Mouse (Mus musculus): ENCODE data around the gene Chad. TPM values are rescaled to one million over a fixed set of nuclear protein-coding genes. Genes with fewer than 3 reads are reported as not detected.

Gene Chad
- total RNA-seq (2023) = not detected

DNA sequence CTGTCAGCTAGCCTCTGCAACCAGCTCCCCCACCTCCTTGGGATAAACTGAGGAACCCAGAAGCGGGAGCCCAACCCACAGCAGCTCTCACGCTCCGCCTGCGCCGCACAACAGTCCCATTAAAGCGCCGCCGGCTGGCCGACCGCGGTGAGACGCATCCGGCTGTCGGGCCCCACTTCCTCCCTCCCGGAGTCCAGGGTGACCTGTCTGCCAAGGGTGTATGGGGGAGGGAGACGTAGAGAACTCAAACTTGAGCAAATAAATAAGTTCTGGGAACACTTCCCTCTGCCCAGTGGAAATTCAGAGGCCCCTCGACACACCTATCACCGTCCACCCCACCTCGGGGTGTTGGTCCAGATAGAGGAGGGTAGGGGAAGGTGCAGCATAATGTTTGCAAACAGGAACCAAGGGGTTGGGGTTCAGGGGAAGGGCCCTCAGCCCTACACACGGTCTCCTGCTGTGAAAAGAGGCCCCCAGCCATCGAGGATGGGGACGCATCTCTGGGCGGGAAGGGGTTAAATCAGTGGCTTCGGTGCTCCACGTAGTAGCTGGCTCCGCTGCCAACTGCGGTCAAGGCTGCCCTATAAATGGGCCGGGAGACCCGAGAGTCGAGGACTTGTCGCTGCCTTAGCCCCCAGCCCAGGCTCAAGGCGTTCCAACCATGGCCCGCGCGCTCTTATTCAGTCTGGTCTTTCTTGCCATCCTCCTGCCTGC, at the start of gene Chad:
TSS of gene Chad (plus strand) at position 611 of the 714 bp plus-strand sequence.

DNA sequence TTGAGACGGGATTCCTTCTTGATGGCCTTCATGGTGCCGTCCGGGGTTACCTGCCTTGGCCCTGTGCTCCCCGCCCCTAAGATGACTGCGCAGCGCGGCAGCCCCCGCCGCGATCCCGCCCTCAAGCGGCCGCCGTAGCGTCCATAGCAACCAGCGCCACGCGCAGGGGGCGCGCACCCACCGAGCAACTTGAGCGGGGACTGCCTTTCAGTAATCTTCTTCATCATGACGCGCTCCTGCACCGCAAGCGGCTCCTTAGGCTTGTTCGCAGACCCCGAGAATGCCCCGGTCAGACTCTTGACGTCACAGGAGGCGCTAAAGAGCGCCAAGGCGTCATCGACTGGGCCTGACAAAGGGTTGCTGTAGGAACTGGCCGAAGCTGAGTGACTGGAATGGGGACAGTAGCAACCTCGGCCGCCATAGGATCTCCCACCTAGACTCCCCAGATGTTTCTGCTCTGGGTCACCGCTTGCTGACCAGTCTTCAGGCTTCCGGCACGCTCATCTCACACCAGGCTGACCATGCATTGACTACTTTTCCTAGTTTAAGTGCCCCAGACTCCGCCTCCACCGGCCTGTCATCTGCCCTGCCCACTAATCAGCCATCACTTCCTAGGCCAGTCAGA, 43.5 kb upstream of the Chad start, which contains the start of gene Mycbpap:
TSS of gene Mycbpap (minus strand) at position 524 of the 625 bp plus-strand sequence.

DNA sequence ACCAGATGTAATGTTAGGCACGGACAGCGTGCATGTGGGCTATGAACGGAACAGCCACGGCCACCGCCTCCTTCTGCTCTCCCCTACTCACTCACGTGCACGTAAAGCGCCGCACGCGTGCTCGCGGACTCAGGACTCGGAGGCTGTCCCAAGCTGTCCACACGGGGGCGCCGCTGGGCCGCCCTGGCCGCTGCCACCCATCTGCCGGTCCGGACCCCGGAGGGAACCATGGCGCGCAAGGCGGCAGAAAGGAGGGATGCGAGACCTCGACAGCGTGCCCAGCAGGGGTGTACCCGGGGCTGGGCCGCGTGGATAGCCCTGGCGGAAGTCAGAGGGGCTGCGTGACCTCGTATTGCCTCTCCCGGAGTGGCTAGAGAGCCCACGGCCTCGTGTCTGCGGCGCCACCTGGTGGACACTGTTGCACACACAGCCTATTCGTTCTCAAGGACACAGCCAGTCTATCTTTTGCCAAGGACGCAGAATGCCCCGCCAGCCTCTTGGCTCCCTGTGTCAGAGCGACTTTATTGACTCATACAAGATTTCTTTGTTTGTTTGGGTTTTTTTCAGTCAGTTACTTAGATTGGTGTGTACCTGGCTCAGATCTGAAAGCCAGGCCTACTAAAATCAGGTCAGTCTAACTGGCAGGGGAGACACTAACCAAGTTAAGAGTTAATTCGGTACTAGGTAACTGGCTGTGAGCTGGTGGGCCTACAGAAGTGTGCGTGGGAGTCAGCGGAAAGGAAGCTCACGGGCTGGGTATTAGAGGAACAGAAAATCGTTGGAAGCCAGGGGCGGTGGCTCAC, 15.8 kb upstream of the Chad start, which contains the start of gene Rsad1:
TSS of gene Rsad1 (minus strand) at position 368 of the 803 bp plus-strand sequence.

DNA sequence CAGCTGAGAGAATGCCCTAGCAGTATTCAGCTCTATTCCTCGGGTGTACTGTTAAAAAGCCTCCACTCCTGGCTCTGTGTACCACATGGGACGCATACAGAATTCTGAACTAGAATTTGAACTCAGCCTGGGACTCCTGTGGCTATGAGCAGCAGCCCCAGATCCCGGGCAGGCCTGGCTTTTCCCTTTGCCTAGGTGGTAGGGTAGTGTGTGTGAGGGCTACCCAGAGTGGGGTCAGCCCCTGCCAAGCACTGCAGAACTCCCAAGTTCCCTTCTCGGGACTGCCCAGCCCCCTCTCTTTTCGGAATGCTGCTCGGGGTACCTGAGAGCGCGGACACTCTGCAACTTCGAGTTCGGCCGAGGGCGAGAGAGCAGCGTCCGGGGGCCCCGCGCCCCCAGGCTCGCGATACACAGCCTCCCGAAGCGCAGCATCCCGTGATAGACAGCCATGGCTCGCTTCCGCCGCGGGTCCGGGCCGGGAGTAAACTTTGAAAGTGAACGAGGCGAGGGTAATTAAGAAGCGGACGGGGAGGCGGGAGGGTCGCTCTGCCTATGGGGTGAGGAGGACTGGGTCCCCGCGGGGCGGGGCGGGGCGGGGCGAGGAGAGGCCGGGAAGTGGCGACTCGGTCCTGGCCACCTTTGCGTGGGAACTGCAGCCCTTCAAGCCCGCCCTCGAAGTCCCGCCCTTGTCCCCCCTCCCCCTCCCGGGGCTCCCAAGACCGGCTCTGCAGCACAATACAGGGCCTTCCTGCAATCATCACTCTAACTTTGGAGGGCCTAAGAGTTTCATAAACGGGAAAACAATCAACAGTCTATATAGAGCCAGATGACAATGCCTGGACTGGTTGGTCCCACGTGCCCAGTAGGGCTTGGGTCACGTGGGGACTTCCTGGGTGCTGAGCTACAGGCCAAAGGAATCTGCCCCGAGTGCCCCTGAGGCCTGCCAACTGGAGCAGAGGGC, 36.8 kb downstream of the Chad start, which contains the start of gene Acsf2:
TSS of gene Acsf2 (minus strand) at position 551 of the 961 bp plus-strand sequence.

Other genes with a start within 250 kb of the Chad start
- 108 TPM for gene Luc7l3, start 243.1 kb upstream of the Chad start, total RNA-seq (2023)
- 49.0 TPM for gene Ankrd40, start 237.0 kb upstream of the Chad start, total RNA-seq (2023)
- 4.5 TPM for gene Abcc3, start 172.1 kb upstream of the Chad start, total RNA-seq (2023)
- gene Cacna1g, start 90.8 kb upstream of the Chad start, total RNA-seq (2023) = not detected
- gene Spata20, start 78.9 kb upstream of the Chad start, total RNA-seq (2023) = not detected
- not detected for gene Epn3, start 65.1 kb upstream of the Chad start, total RNA-seq (2023)
- not detected for gene Mycbpap, start 43.3 kb upstream of the Chad start, total RNA-seq (2023)
- gene Rsad1, start 15.8 kb upstream of the Chad start, total RNA-seq (2023) = 5.4 TPM
- gene Acsf2, start 36.8 kb downstream of the Chad start, total RNA-seq (2023) = 27.1 TPM
- gene Lrrc59, start 64.7 kb downstream of the Chad start, total RNA-seq (2023) = 55.8 TPM
- 21.0 TPM for gene Mrpl27, start 88.7 kb downstream of the Chad start, total RNA-seq (2023)
- 1.4 TPM for gene Eme1, start 88.9 kb downstream of the Chad start, total RNA-seq (2023)
- 42.7 TPM for gene Xylt2, start 112.5 kb downstream of the Chad start, total RNA-seq (2023)
- not detected for gene Gm11541, start 139.5 kb downstream of the Chad start, total RNA-seq (2023)
- gene Cdc34b, start 176.7 kb downstream of the Chad start, total RNA-seq (2023) = not detected
- gene Tmem92, start 217.7 kb downstream of the Chad start, total RNA-seq (2023) = not detected

All from CD8-positive naive resting alpha-beta T cell, adult 57 days (primary cell).